9 mouse cellular contexts compared by ENCODE assay signal in the genomic region with DNA sequence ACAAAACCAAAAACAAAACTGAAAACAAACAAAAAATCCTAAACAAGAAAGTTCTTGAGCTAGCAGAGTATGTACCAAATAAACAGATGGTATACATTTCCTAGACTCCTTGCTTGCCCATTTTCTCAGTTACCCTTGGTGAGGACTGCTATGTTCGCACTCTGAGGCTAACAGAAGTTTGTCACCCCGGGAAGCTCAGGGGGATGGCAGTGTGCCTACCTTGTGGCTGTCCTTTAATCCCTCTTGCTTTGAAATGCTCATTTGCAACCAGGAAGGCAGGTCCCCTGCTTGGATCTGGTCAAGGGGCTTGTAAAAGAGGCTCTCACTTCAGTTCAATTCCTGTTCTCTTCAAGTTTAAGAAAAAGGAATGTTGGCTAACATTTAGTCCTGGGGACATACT.
A peak's percentile ranks its signal among the peaks of the same experiment; 100 is the strongest.
DNase-seq lines count a peak whose midpoint lies in the region; ATAC-seq and TF ChIP-seq lines count a peak whose summit lies in the region.
"Had no signal": no experiment of that assay in that cellular context is flagged by ENCODE, and none has a peak within 500 bp of the region (broad histone marks: within the 10 kb centered on the region; RNA-seq: fewer than 3 reads in every experiment).

No protein-coding gene starts in this region.

- peak; percentile 12 to 41 for DNase-seq in layer of hippocampus, adult 18-20 months (ENCODE audit: low spot score in 2 of 2)
- no peak for DNase-seq in layer of hippocampus, adult 9-10 months (ENCODE audit: low spot score)
- peak; percentile 52 for DNase-seq in cerebellum, adult 9-11 months
- DNase-seq in heart, adult 11 months = no peak
- DNase-seq in B cell, adult 2 months = no peak
- DNase-seq in kidney, adult 8-10 months = no peak

- ATAC-seq in hindbrain, embryonic 16.5 days = peak; percentile 92

- TF ChIP-seq POLR2A in olfactory bulb, adult 2 months (IDR thresholded peaks at IDR 0.05; ENCODE audit: insufficient read depth, low read depth, low read length) = no peak

- no peak overlapping the region for H3K4me2 ChIP-seq in hindbrain, embryonic 16.5 days (ENCODE audit: low read length)
- H3K4me2 ChIP-seq: limb, embryonic 15.5 days had no signal

- no peak overlapping the region for H3K27ac ChIP-seq in hindbrain, embryonic 16.5 days (ENCODE audit: low read depth, low read length)
- peak overlapping the region; percentile 31; the same call in 1 of the 2 replicates for H3K27ac ChIP-seq in olfactory bulb, adult 2 months (ENCODE audit: insufficient read depth, low read depth, low read length)
- H3K27ac ChIP-seq: limb, embryonic 15.5 days had no signal

- no peak overlapping the region for H3K9ac ChIP-seq in hindbrain, embryonic 16.5 days (ENCODE audit: low read depth, low read length)
- H3K9ac ChIP-seq: limb, embryonic 15.5 days had no signal

- no peaks in the 10 kb centered on the region; the same call in 1 of the 2 replicates for H3K4me1 ChIP-seq in hindbrain, embryonic 16.5 days (ENCODE audit: control insufficient read depth, insufficient read depth, low read depth, low read length)
- H3K4me1 ChIP-seq in olfactory bulb, adult 2 months (ENCODE audit: control insufficient read depth, insufficient read depth, low read length) = no peaks in the 10 kb centered on the region

- no peaks in the 10 kb centered on the region for H3K36me3 ChIP-seq in hindbrain, embryonic 16.5 days (ENCODE audit: control insufficient read depth, insufficient read depth, low read length)
- H3K36me3 ChIP-seq: limb, embryonic 15.5 days had no signal

- TF ChIP-seq CTCF in olfactory bulb, adult 2 months (IDR thresholded peaks at IDR 0.05; ENCODE audit: insufficient read depth, low read depth, low read length) = no peak

- H3K4me3 ChIP-seq in hindbrain, embryonic 16.5 days (ENCODE audit: low read length) = no peak overlapping the region
- no peak overlapping the region for H3K4me3 ChIP-seq in olfactory bulb, adult 2 months (ENCODE audit: insufficient read depth, low read depth, low read length)
- H3K4me3 ChIP-seq: limb, embryonic 15.5 days had no signal

- no peaks in the 10 kb centered on the region for H3K27me3 ChIP-seq in hindbrain, embryonic 16.5 days (replicated peaks; ENCODE audit: control insufficient read depth, insufficient read depth, low read length)
- H3K27me3 ChIP-seq: limb, embryonic 15.5 days had no signal

- H3K9me3 ChIP-seq in hindbrain, embryonic 16.5 days (ENCODE audit: control insufficient read depth, low read length) = no peaks in the 10 kb centered on the region
- H3K9me3 ChIP-seq: limb, embryonic 15.5 days had no signal

- 41% methylated on average over 2 of the region's 2 CpGs for WGBS in hindbrain, embryonic 16.5 days
- 38% methylated on average over 2 of the region's 2 CpGs for WGBS in olfactory bulb, adult 2 months

Comparison
In these comparisons a context has a peak if more than half of its experiments do, and no peak if none do; other contexts are left out.
1. DNase-seq: peak in layer of hippocampus, adult 18-20 months (2 of 2) and cerebellum, adult 9-11 months (single experiment); none in layer of hippocampus, adult 9-10 months (single experiment), heart, adult 11 months (single experiment), B cell, adult 2 months (0 of 2) and kidney, adult 8-10 months (0 of 2).